ENCODE assay signal across 32 mouse cellular contexts in genomic region chr11:105234501-105234900, GRCm38 (mm10). TPM values are rescaled to one million over a fixed set of nuclear protein-coding genes. Genes with fewer than 3 reads are reported as not detected.
DNase-seq lines count a peak whose midpoint lies in the region; ATAC-seq and TF ChIP-seq lines count a peak whose summit lies in the region.
"Had no signal": no experiment of that assay in that cellular context is flagged by ENCODE, and none has a peak within 500 bp of the region (broad histone marks: within the 10 kb centered on the region; RNA-seq: fewer than 3 reads in every experiment).

No protein-coding gene starts in this region.

- no peak for TF ChIP-seq EP300 in liver, postnatal 0 days (IDR thresholded peaks at IDR 0.05; ENCODE audit: low read depth)

- WGBS in kidney, embryonic 14.5 days, result 82% methylated on average over 2 of the region's 2 CpGs
- WGBS in liver, postnatal 0 days (ENCODE audit: insufficient replicate concordance), result 70% methylated on average over 2 of the region's 2 CpGs
- WGBS in liver, embryonic 11.5 days, result 92% methylated on average over 2 of the region's 2 CpGs
- 94% methylated on average over 2 of the region's 2 CpGs for WGBS in forebrain, postnatal 0 days

- ATAC-seq in kidney, embryonic 14.5 days (ENCODE audit: low FRiP score, low TSS enrichment), result no peak
- peak; percentile 65; the same call in 1 of the 2 replicates for ATAC-seq in liver, postnatal 0 days
- ATAC-seq in liver, embryonic 11.5 days (replicated peaks; ENCODE audit: low FRiP score), result no peak
- no peak for ATAC-seq in forebrain, postnatal 0 days
- ATAC-seq: forebrain, embryonic 15.5 days; Patski had no signal

- no peaks in the 10 kb centered on the region for H3K9me3 ChIP-seq in kidney, embryonic 14.5 days (ENCODE audit: control insufficient read depth, low read length)
- H3K9me3 ChIP-seq in liver, postnatal 0 days (ENCODE audit: low read length), result no peaks in the 10 kb centered on the region
- no peaks in the 10 kb centered on the region for H3K9me3 ChIP-seq in liver, embryonic 11.5 days (ENCODE audit: control insufficient read depth, low read length)
- no peaks in the 10 kb centered on the region for H3K9me3 ChIP-seq in forebrain, postnatal 0 days (ENCODE audit: low read length)
- H3K9me3 ChIP-seq: embryonic facial prominence, embryonic 10.5 days; embryonic facial prominence, embryonic 13.5 days; forebrain, embryonic 12.5 days; forebrain, embryonic 15.5 days; G1E; heart, embryonic 10.5 days; heart, embryonic 13.5 days had no signal

- no peak for TF ChIP-seq CTCF in liver, postnatal 0 days (IDR thresholded peaks at IDR 0.05; ENCODE audit: low read depth)
- TF ChIP-seq CTCF in forebrain, postnatal 0 days (IDR thresholded peaks at IDR 0.05; ENCODE audit: low read depth), result no peak

- H3K27me3 ChIP-seq in kidney, embryonic 14.5 days (ENCODE audit: control insufficient read depth, insufficient read depth, low read length), result no peaks in the 10 kb centered on the region
- no peaks in the 10 kb centered on the region for H3K27me3 ChIP-seq in liver, postnatal 0 days (ENCODE audit: insufficient read depth, low read length)
- no peaks in the 10 kb centered on the region for H3K27me3 ChIP-seq in liver, embryonic 11.5 days (replicated peaks; ENCODE audit: control insufficient read depth, insufficient read depth, low read length)
- H3K27me3 ChIP-seq in forebrain, postnatal 0 days (ENCODE audit: insufficient read depth, low read length), result no peaks in the 10 kb centered on the region
- H3K27me3 ChIP-seq: CH12.LX; embryonic facial prominence, embryonic 13.5 days; forebrain, embryonic 12.5 days; forebrain, embryonic 15.5 days; heart, embryonic 13.5 days; Patski had no signal

- no peak overlapping the region for H3K27ac ChIP-seq in kidney, embryonic 14.5 days (ENCODE audit: low read depth, low read length)
- H3K27ac ChIP-seq in liver, postnatal 0 days (ENCODE audit: low read depth), result 0 out of 2 replicates have a peak overlapping the region, but pooled peaks have one; percentile 13
- no peak overlapping the region for H3K27ac ChIP-seq in liver, embryonic 11.5 days (ENCODE audit: low read depth, low read length)
- no peak overlapping the region for H3K27ac ChIP-seq in forebrain, postnatal 0 days (ENCODE audit: low read depth, low read length)
- H3K27ac ChIP-seq: embryonic facial prominence, embryonic 10.5 days; embryonic facial prominence, embryonic 13.5 days; forebrain, embryonic 12.5 days; forebrain, embryonic 15.5 days; heart, adult 2 months; heart, embryonic 10.5 days; heart, embryonic 13.5 days; hindbrain, embryonic 14.5 days had no signal

- H3K9ac ChIP-seq in kidney, embryonic 14.5 days (ENCODE audit: low read depth, low read length), result no peak overlapping the region
- H3K9ac ChIP-seq in liver, postnatal 0 days (replicated peaks), result no peak overlapping the region
- H3K9ac ChIP-seq in liver, embryonic 11.5 days (ENCODE audit: low read depth, low read length), result no peak overlapping the region
- H3K9ac ChIP-seq in forebrain, postnatal 0 days, result no peak overlapping the region
- H3K9ac ChIP-seq: embryonic facial prominence, embryonic 13.5 days; forebrain, embryonic 12.5 days; forebrain, embryonic 15.5 days; heart, embryonic 13.5 days; hindbrain, embryonic 14.5 days had no signal

- peak; percentile 46 for DNase-seq in kidney, adult 11 months
- DNase-seq in kidney, adult 8-10 months, result peak; percentile 6 to 43
- DNase-seq in kidney, postnatal 4 days, result no peak
- no peak for DNase-seq in liver, postnatal 0 days
- DNase-seq in liver, embryonic 11.5 days (ENCODE audit: low spot score), result no peak
- DNase-seq in forebrain, postnatal 0 days, result no peak
- DNase-seq: adrenal gland, adult 2 months; adrenal gland, postnatal 14 days; B cell, adult 2 months; cerebellum, adult 11-12 months; cerebellum, adult 8-10 months; cerebellum, postnatal 10 days; cerebellum, postnatal 36 days; embryo, embryonic 11 days; gastrocnemius, postnatal 10 days; gastrocnemius, postnatal 36 days; heart, adult 2 months; heart, postnatal 14 days; heart, postnatal 4 days had no signal

- no peak overlapping the region for H3K4me3 ChIP-seq in kidney, embryonic 14.5 days (ENCODE audit: low read length)
- H3K4me3 ChIP-seq in liver, postnatal 0 days (ENCODE audit: low read depth, low read length), result no peak overlapping the region
- no peak overlapping the region for H3K4me3 ChIP-seq in liver, embryonic 11.5 days (ENCODE audit: low read depth, low read length)
- H3K4me3 ChIP-seq in forebrain, postnatal 0 days (ENCODE audit: low read depth, low read length), result no peak overlapping the region
- H3K4me3 ChIP-seq: embryonic facial prominence, embryonic 10.5 days; embryonic facial prominence, embryonic 13.5 days; erythroblast, embryonic 14.5 days; forebrain, embryonic 12.5 days; forebrain, embryonic 15.5 days; heart, adult 2 months; heart, embryonic 10.5 days; heart, embryonic 13.5 days had no signal

- no peak overlapping the region for H3K4me2 ChIP-seq in kidney, embryonic 14.5 days (replicated peaks; ENCODE audit: low read depth, low read length)
- H3K4me2 ChIP-seq in liver, postnatal 0 days (ENCODE audit: low read depth, low read length), result no peak overlapping the region
- H3K4me2 ChIP-seq in liver, embryonic 11.5 days, result no peak overlapping the region
- H3K4me2 ChIP-seq in forebrain, postnatal 0 days (ENCODE audit: low read depth), result no peak overlapping the region
- H3K4me2 ChIP-seq: embryonic facial prominence, embryonic 13.5 days; forebrain, embryonic 12.5 days; forebrain, embryonic 15.5 days; heart, embryonic 13.5 days; hindbrain, embryonic 14.5 days had no signal

- H3K4me1 ChIP-seq in kidney, embryonic 14.5 days (ENCODE audit: control insufficient read depth, insufficient read depth, low read length), result no peaks in the 10 kb centered on the region
- H3K4me1 ChIP-seq in liver, postnatal 0 days (ENCODE audit: insufficient read depth), result peaks cover 4% of the 10 kb centered on the region; the same call in 1 of the 2 replicates
- no peaks in the 10 kb centered on the region for H3K4me1 ChIP-seq in liver, embryonic 11.5 days (replicated peaks; ENCODE audit: control insufficient read depth, insufficient read depth, low read length)
- no peaks in the 10 kb centered on the region for H3K4me1 ChIP-seq in forebrain, postnatal 0 days (ENCODE audit: insufficient read depth)
- H3K4me1 ChIP-seq: embryonic facial prominence, embryonic 10.5 days; embryonic facial prominence, embryonic 13.5 days; forebrain, embryonic 12.5 days; forebrain, embryonic 15.5 days had no signal

- peaks cover 9% of the 10 kb centered on the region; the same call in 1 of the 2 replicates for H3K36me3 ChIP-seq in kidney, embryonic 14.5 days (ENCODE audit: control insufficient read depth, insufficient read depth, low read length)
- H3K36me3 ChIP-seq in liver, postnatal 0 days (replicated peaks; ENCODE audit: insufficient read depth, low read length), result peaks cover 16% of the 10 kb centered on the region; the same call in 1 of the 2 replicates
- H3K36me3 ChIP-seq in liver, embryonic 11.5 days (ENCODE audit: control insufficient read depth, insufficient read depth, low read length), result peaks cover 8% of the 10 kb centered on the region; the same call in 1 of the 2 replicates
- H3K36me3 ChIP-seq in forebrain, postnatal 0 days (ENCODE audit: insufficient read depth), result 0 out of 2 replicates have a peak, but pooled peaks cover 4% of the 10 kb centered on the region
- H3K36me3 ChIP-seq: forebrain, embryonic 15.5 days had no signal

RNA-seq across cellular contexts. Expression of gene Tlk2, which starts 55.9 kb away (rescaled TPM):
- 27.5 and 30.8 TPM in 2 replicates for polyA plus RNA-seq in kidney, embryonic 14.5 days (2014; fragmentation: Nextera tagmentation; extraction: Ambion mirVana)
- polyA plus RNA-seq in liver, postnatal 0 days (2015; fragmentation: Nextera tagmentation; extraction: Ambion mirVana), result 5.3 and 6.4 TPM in 2 replicates
- polyA plus RNA-seq in liver, embryonic 11.5 days (2014; fragmentation: Nextera tagmentation; extraction: Ambion mirVana), result 16.1 and 18.2 TPM in 2 replicates
- total RNA-seq in forebrain, postnatal 0 days (2014; rRNA removed), result 71.1 and 94.0 TPM in 2 replicates
- polyA plus RNA-seq in forebrain, postnatal 0 days (2015; fragmentation: Nextera tagmentation; extraction: Ambion mirVana), result 12.4 and 13.9 TPM in 2 replicates

RNA-seq across cellular contexts. Expression of gene Mrc2, which starts 57.9 kb away (rescaled TPM):
- 10.9 and 11.5 TPM in 2 replicates for polyA plus RNA-seq in kidney, embryonic 14.5 days (2014; fragmentation: Nextera tagmentation; extraction: Ambion mirVana)
- 0.25 and 0.32 TPM in 2 replicates for polyA plus RNA-seq in liver, postnatal 0 days (2015; fragmentation: Nextera tagmentation; extraction: Ambion mirVana)
- polyA plus RNA-seq in liver, embryonic 11.5 days (2014; fragmentation: Nextera tagmentation; extraction: Ambion mirVana), result 3.3 and 4.8 TPM in 2 replicates
- total RNA-seq in forebrain, postnatal 0 days (2014; rRNA removed), result 8.2 and 13.2 TPM in 2 replicates
- 2.3 and 2.4 TPM in 2 replicates for polyA plus RNA-seq in forebrain, postnatal 0 days (2015; fragmentation: Nextera tagmentation; extraction: Ambion mirVana)
- total RNA-seq: granulocyte monocyte progenitor cell, adult 5-6 weeks had no signal
- polyA plus RNA-seq: G1E had no signal

Comparison
In these comparisons a context has a peak if more than half of its experiments do, and no peak if none do; other contexts are left out.
1. DNase-seq: peak in kidney, adult 11 months (single experiment) and kidney, adult 8-10 months (2 of 2); none in kidney, postnatal 4 days (0 of 2), liver, postnatal 0 days (single experiment), liver, embryonic 11.5 days (single experiment) and forebrain, postnatal 0 days (single experiment).